9 mouse cellular contexts compared by ENCODE assay signal in genomic region chr10:60373937-60374578, GRCm38 (mm10). TPM values are rescaled to one million over a fixed set of nuclear protein-coding genes. Genes with fewer than 3 reads are reported as not detected.
DNase-seq lines count a peak whose midpoint lies in the region; ATAC-seq and TF ChIP-seq lines count a peak whose summit lies in the region.
"Had no signal": no experiment of that assay in that cellular context is flagged by ENCODE, and none has a peak within 500 bp of the region (broad histone marks: within the 10 kb centered on the region; RNA-seq: fewer than 3 reads in every experiment).

No protein-coding gene starts in this region.

- ATAC-seq in heart, embryonic 16.5 days (replicated peaks; ENCODE audit: extremely low read depth, insufficient read depth, low FRiP score), result peak; percentile 68; the same call in 1 of the 2 replicates
- ATAC-seq in limb, embryonic 14.5 days (ENCODE audit: low FRiP score, low read depth), result no peak

- no peaks in the 10 kb centered on the region for H3K27me3 ChIP-seq in heart, embryonic 16.5 days (ENCODE audit: control insufficient read depth, insufficient read depth, low read length)
- no peaks in the 10 kb centered on the region for H3K27me3 ChIP-seq in limb, embryonic 14.5 days (ENCODE audit: control insufficient read depth, insufficient read depth, low read length)
- no peaks in the 10 kb centered on the region for H3K27me3 ChIP-seq in cerebellum, adult 2 months (ENCODE audit: control insufficient read depth, insufficient read depth, low read length)
- H3K27me3 ChIP-seq: liver, embryonic 15.5 days had no signal

- no peaks in the 10 kb centered on the region for H3K9me3 ChIP-seq in heart, embryonic 16.5 days (replicated peaks; ENCODE audit: control insufficient read depth, low read length)
- no peaks in the 10 kb centered on the region for H3K9me3 ChIP-seq in limb, embryonic 14.5 days (ENCODE audit: control insufficient read depth, low read length)
- H3K9me3 ChIP-seq: liver, embryonic 15.5 days had no signal

- no peaks in the 10 kb centered on the region for H3K36me3 ChIP-seq in heart, embryonic 16.5 days (ENCODE audit: control insufficient read depth, insufficient read depth)
- no peaks in the 10 kb centered on the region for H3K36me3 ChIP-seq in limb, embryonic 14.5 days (ENCODE audit: control insufficient read depth, insufficient read depth, low read length)

- no peak overlapping the region for H3K4me3 ChIP-seq in heart, embryonic 16.5 days (ENCODE audit: low read length)
- H3K4me3 ChIP-seq in limb, embryonic 14.5 days (replicated peaks; ENCODE audit: low read length), result no peak overlapping the region
- H3K4me3 ChIP-seq in cerebellum, adult 2 months (replicated peaks; ENCODE audit: insufficient read depth, low read depth, low read length), result no peak overlapping the region
- H3K4me3 ChIP-seq: liver, embryonic 15.5 days had no signal

- peak overlapping the region; percentile 37 for H3K27ac ChIP-seq in heart, embryonic 16.5 days (ENCODE audit: low read length)
- H3K27ac ChIP-seq in limb, embryonic 14.5 days (replicated peaks; ENCODE audit: low read depth, low read length), result 0 out of 2 replicates have a peak overlapping the region, but pooled peaks have one; percentile 14
- no peak overlapping the region for H3K27ac ChIP-seq in cerebellum, adult 2 months (ENCODE audit: insufficient read depth, low read length)
- H3K27ac ChIP-seq: liver, embryonic 15.5 days had no signal

- H3K4me2 ChIP-seq in heart, embryonic 16.5 days (ENCODE audit: low read depth, low read length), result no peak overlapping the region
- no peak overlapping the region for H3K4me2 ChIP-seq in limb, embryonic 14.5 days (replicated peaks; ENCODE audit: low read depth, low read length, severe bottlenecking)
- H3K4me2 ChIP-seq: liver, embryonic 15.5 days had no signal

- no peak overlapping the region for H3K9ac ChIP-seq in heart, embryonic 16.5 days (ENCODE audit: low read length)
- no peak overlapping the region for H3K9ac ChIP-seq in limb, embryonic 14.5 days (ENCODE audit: low read depth, low read length, severe bottlenecking)
- H3K9ac ChIP-seq: liver, embryonic 15.5 days had no signal

- TF ChIP-seq CTCF in cerebellum, adult 2 months (IDR thresholded peaks at IDR 0.05; ENCODE audit: borderline replicate concordance, insufficient read depth, low read depth, low read length), result no peak

- peak; percentile 94 for DNase-seq in 3T3-L1 (ENCODE audit: low read depth, low spot score)
- peak; percentile 50 for DNase-seq in adrenal gland, postnatal 14 days
- DNase-seq in limb, embryonic 14.5 days (ENCODE audit: low spot score), result no peak
- no peak for DNase-seq in left cerebral cortex, adult 9 months (ENCODE audit: low spot score in 2 of 2)
- DNase-seq in urinary bladder, postnatal 36 days (ENCODE audit: low spot score in 2 of 2), result no peak
- no peak for DNase-seq in cerebellum, adult 2 months
- no peak for DNase-seq in ovary, postnatal 14 days (ENCODE audit: low spot score)

- 52% methylated on average over 8 of the region's 8 CpGs for WGBS in heart, embryonic 16.5 days
- WGBS in limb, embryonic 14.5 days, result 43% methylated on average over 8 of the region's 8 CpGs
- WGBS in cerebellum, adult 2 months, result 63% methylated on average over 8 of the region's 8 CpGs

- TF ChIP-seq POLR2A in limb, embryonic 14.5 days (IDR thresholded peaks at IDR 0.05; ENCODE audit: borderline replicate concordance, extremely low read depth, insufficient read depth, insufficient read length), result no peak
- no peak for TF ChIP-seq POLR2A in cerebellum, adult 2 months (IDR thresholded peaks at IDR 0.05; ENCODE audit: borderline replicate concordance, insufficient read depth, low read length)

- peaks cover 8% of the 10 kb centered on the region for H3K4me1 ChIP-seq in heart, embryonic 16.5 days (ENCODE audit: control insufficient read depth, insufficient read depth, low read length)
- peaks cover 9% of the 10 kb centered on the region for H3K4me1 ChIP-seq in limb, embryonic 14.5 days (ENCODE audit: control insufficient read depth, insufficient read depth, low read length)
- peaks cover 3% of the 10 kb centered on the region; the same call in 1 of the 2 replicates for H3K4me1 ChIP-seq in cerebellum, adult 2 months (ENCODE audit: control insufficient read depth, insufficient read depth, low read length)

RNA-seq across cellular contexts. Expression of gene Gm17455, which starts 25.5 kb away (rescaled TPM):
- not detected in 2 replicates for total RNA-seq in adrenal gland, postnatal 14 days (2021)
- 0.24 and 0.28 TPM in 2 replicates for polyA plus RNA-seq in heart, embryonic 16.5 days (2015; fragmentation: Nextera tagmentation; extraction: Ambion mirVana)
- 0.45 and 0.96 TPM in 2 replicates for polyA plus RNA-seq in limb, embryonic 14.5 days (2012; rRNA removed)
- 0.51 and 2.8 TPM in 2 replicates for polyA plus RNA-seq in limb, embryonic 14.5 days (2014; fragmentation: Nextera tagmentation; extraction: Ambion mirVana)
- polyA plus RNA-seq in cerebellum, adult 2 months (2012; rRNA removed), result 1.7 TPM in 2 replicates

RNA-seq across cellular contexts. Expression of gene Vsir, which starts 27.4 kb away (rescaled TPM):
- total RNA-seq in adrenal gland, postnatal 14 days (2021), result 12.8 and 22.1 TPM in 2 replicates
- 3.3 and 4.0 TPM in 2 replicates for polyA plus RNA-seq in heart, embryonic 16.5 days (2015; fragmentation: Nextera tagmentation; extraction: Ambion mirVana)
- polyA plus RNA-seq in limb, embryonic 14.5 days (2012; rRNA removed), result 9.4 and 11.5 TPM in 2 replicates
- polyA plus RNA-seq in limb, embryonic 14.5 days (2014; fragmentation: Nextera tagmentation; extraction: Ambion mirVana), result 4.0 and 5.0 TPM in 2 replicates
- 15.8 and 17.0 TPM in 2 replicates for polyA plus RNA-seq in cerebellum, adult 2 months (2012; rRNA removed)

Comparison
In these comparisons a context has a peak if more than half of its experiments do, and no peak if none do; other contexts are left out.
1. DNase-seq: peak in 3T3-L1 (single experiment) and adrenal gland, postnatal 14 days (single experiment); none in limb, embryonic 14.5 days (single experiment), left cerebral cortex, adult 9 months (0 of 2), urinary bladder, postnatal 36 days (0 of 2), cerebellum, adult 2 months (0 of 2) and ovary, postnatal 14 days (single experiment).